Mouse (Mus musculus) neural tube, embryonic 12.5 days (tissue): ENCODE data around the gene Gm14327. TPM values are rescaled to one million over a fixed set of nuclear protein-coding genes. Genes with fewer than 3 reads are reported as not detected.
"Not testable (repeated sequence)": the region's sequence is repeated elsewhere in the genome, so short reads cannot be mapped to it uniquely, and the experiment has no call there.

ENCODE experiments used
- ATAC-seq: fragments of 200-750 bp; cut with Nextera tagmentation; 2 replicates; pipeline ENCODE4 v1.8.0; 2017; ENCODE audit warnings: low read depth, mild to moderate bottlenecking, moderate TSS enrichment, moderate library complexity; ENCODE audit not compliant: low FRiP score
- H3K27ac ChIP-seq: fragments of 300-500 bp; sonication (generic); 2 replicates; pipeline ENCODE4 v1.5.1; 2016
- H3K27me3 ChIP-seq: fragments of 300-500 bp; sonication (generic); replicated peaks from 2 replicates; pipeline ENCODE4 v1.6.1; 2016; ENCODE audit warnings: mild to moderate bottlenecking
- H3K36me3 ChIP-seq: fragments of 300-500 bp; sonication (generic); 2 replicates; pipeline ENCODE4 v1.6.1; 2016; ENCODE audit warnings: mild to moderate bottlenecking
- H3K4me1 ChIP-seq: fragments of 300-500 bp; sonication (generic); 2 replicates; pipeline ENCODE4 v1.6.1; 2016
- H3K4me2 ChIP-seq: fragments of 300-500 bp; sonication (generic); replicated peaks from 2 replicates; pipeline ENCODE4 v1.6.1; 2016; ENCODE audit warnings: mild to moderate bottlenecking
- H3K4me3 ChIP-seq: fragments of 300-500 bp; sonication (generic); 2 replicates; pipeline ENCODE4 v1.5.1; 2016
- H3K9ac ChIP-seq: fragments of 300-500 bp; sonication (generic); 2 replicates; pipeline ENCODE4 v1.6.1; 2016; ENCODE audit warnings: mild to moderate bottlenecking
- H3K9me3 ChIP-seq: fragments of 300-500 bp; sonication (generic); 2 replicates; pipeline ENCODE4 v1.6.1; 2016; ENCODE audit warnings: mild to moderate bottlenecking
- WGBS: fragments of 180-500 bp; shearing (Covaris S2); methylation state at CpG from one replicate; pipeline ENCODE4 v1.1.7; 2016; 5-methylcytosine and 5-hydroxymethylcytosine counted together
- polyA plus RNA-seq: library from polyadenylated mRNA; unstranded; fragments of >200 nt; fragmentation: Nextera tagmentation; extraction: Ambion mirVana; gene quantifications from 2 replicates; pipeline ENCODE4 v1.2.1, GENCODE M21; 2016

The Gm14327 gene
- 1.3 and 2.1 TPM in 2 replicates for polyA plus RNA-seq

DNA sequence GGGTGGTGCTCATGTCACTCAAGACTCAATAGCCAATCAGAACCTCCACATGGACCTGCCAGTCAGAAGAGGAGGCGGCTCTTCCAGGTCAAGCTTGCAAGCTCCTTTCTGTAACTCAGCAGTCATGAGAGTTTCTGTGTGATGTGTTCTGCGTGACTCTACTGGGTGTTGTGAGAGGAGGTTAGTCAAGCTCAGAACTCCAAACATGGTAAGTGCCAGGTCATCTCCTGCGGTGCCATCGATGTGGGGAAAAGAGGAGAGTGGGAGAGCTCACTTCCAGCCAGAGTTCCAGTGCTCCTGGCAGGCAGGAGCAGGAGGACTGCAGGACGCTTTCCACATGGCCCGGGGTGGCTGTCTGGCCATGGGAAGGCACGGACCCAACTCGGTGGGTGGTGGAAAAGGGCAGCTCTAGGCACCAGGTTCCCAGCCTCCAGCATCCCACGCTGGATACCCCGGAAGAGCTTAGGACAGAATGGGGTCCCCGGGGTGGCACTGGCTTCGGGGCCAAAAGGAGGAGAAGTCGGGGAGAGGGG is at the start of gene Gm14327:
Gene Gm14327 (plus strand): TSS at position 51 of the 533 bp plus-strand sequence.
- not testable (repeated sequence) for H3K4me2 ChIP-seq, H3K36me3 ChIP-seq, ATAC-seq, H3K9ac ChIP-seq, H3K27me3 ChIP-seq, H3K4me3 ChIP-seq, H3K9me3 ChIP-seq, H3K27ac ChIP-seq, H3K4me1 ChIP-seq
- WGBS, result 49% methylated on average over 12 of the region's 13 CpGs

DNA sequence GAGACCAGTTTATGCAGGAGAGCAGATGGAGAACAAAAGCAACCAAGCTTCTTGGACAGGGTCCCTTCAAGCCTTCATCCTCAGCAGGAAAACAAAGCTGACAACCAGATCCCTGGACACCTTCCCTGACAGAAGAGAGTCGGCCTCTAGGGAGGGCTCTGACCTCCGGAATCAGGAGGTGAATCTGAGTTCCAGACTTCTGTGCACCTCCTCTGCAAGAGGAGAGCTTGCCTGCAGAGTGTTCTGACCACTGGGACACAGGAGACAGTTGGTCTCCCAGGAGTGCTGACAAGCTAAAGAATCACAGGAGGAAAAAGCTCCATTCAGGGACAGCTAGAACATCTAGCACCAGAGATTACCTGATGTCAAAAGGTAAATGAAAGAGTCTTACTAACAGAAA is 34.6 kb upstream of the Gm14327 start:
- not testable (repeated sequence) for H3K4me1 ChIP-seq, H3K36me3 ChIP-seq, H3K27ac ChIP-seq, H3K9ac ChIP-seq, H3K9me3 ChIP-seq, ATAC-seq, H3K4me3 ChIP-seq, H3K27me3 ChIP-seq, H3K4me2 ChIP-seq
- 85% methylated on average over 2 of the region's 2 CpGs for WGBS

DNA sequence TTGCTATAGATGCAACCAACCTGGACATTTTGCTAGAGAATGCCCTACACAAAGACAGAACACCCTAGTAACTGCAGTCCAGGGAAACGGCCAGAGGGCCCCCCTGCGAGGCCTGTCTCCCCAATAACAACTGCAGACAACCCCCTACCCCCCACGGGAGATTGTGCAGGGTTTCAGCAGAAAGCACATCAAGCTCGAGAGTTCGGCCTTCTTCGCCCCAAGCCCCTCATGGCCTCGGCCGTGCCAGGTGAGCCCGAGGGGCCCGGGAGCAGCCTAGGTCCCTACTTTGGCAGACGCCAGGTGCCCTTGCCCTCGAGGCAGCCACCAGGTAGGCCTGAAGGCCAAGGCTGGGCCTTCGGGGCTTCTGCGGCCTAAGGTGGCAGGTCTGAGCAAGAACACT is 9.2 kb upstream of the Gm14327 start:
- 93% methylated on average over 14 of the region's 14 CpGs for WGBS

DNA sequence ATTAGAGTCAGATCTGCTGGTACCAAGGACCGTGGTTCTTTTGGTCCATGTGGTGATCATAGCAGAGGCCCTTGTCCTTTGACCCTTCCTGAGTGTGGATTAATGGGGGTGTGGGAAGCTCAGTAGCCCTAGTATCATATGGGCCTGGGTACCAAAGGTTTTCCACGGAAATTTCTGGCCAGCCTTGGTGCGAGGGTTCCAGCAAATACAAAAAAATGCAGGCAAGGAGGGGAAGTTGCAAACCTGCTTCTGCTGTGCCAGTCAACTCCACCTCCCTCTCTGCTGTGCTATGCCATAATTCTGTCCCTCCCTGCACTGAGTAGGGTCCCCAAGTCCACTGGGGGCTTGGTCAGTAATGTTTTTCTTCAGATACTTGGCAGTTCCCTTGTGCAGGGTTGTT is 1.3 kb downstream of the Gm14327 start:
- ATAC-seq, H3K9ac ChIP-seq, H3K4me3 ChIP-seq, H3K9me3 ChIP-seq, H3K36me3 ChIP-seq, H3K27me3 ChIP-seq, H3K27ac ChIP-seq, H3K4me2 ChIP-seq, H3K4me1 ChIP-seq: not testable (repeated sequence)
- WGBS, result 85% methylated on average over 2 of the region's 3 CpGs

More for the DNA sequence above, 9.2 kb upstream of the Gm14327 start:
- H3K9ac ChIP-seq, H3K4me3 ChIP-seq, ATAC-seq, H3K27me3 ChIP-seq, H3K9me3 ChIP-seq, H3K27ac ChIP-seq, H3K36me3 ChIP-seq, H3K4me2 ChIP-seq, H3K4me1 ChIP-seq: not testable (repeated sequence)

DNA sequence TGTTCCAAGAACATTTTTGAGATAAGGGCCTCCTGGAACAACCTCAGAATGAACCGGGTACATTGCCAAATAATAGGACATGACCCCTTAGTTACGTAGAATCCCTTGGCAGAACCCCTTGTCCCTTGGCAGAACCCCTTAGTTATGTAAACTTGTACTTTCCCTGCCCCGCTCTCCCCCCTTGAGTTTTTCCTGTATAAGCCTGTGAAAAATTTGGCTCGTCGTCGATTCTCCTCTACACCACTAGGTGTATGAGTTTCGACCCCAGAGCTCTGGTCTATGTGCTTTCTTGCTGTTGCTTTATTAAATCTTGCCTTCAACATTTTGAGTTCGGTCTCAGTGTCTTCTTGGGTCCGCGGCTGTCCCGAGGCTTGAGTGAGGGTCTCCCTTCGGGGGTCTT is 6.4 kb downstream of the Gm14327 start:
- not testable (repeated sequence) for H3K27ac ChIP-seq, H3K27me3 ChIP-seq, H3K9me3 ChIP-seq, H3K4me2 ChIP-seq, H3K36me3 ChIP-seq, H3K4me1 ChIP-seq, H3K4me3 ChIP-seq, H3K9ac ChIP-seq, ATAC-seq
- 100% methylated on average over 2 of the region's 12 CpGs for WGBS

DNA sequence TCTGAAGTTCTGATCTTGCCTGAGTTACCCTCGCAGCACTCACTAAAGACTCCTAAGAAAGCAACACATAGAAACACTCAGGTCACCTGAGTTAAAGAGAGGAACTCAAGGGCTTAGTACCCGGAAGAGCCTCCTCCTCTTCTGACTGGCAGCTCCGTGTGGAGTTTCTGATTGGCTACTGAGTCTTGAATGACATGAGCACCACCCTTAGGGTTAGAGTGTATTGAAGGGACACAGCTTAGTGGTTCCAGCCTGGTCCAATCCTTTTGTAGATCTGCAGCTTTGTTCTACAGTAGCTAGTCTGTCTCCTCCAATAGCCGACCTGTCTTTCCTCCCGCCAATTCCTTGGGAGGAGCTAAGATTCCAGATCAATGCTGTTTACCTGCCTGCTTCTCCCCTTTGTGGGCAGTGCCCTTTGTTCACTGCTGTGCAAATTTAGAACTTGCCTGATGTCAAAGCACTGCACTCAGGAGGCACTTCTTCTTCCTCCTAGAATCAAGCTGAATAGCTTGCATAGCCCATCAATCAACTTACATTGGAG is 28.7 kb downstream of the Gm14327 start, which contains the start of gene Zfp972:
Gene Zfp972 (minus strand): TSS at position 51 of the 541 bp plus-strand sequence.
- not testable (repeated sequence) for ATAC-seq, H3K4me1 ChIP-seq, H3K27me3 ChIP-seq, H3K9ac ChIP-seq, H3K9me3 ChIP-seq, H3K4me3 ChIP-seq, H3K36me3 ChIP-seq, H3K4me2 ChIP-seq, H3K27ac ChIP-seq
- 59% methylated on average over 3 of the region's 5 CpGs for WGBS

Other genes with a start within 250 kb of the Gm14327 start
- gene Gm14322, start 137.8 kb upstream of the Gm14327 start, polyA plus RNA-seq, result 3.2 and 3.6 TPM in 2 replicates
- 26.3 and 27.5 TPM in 2 replicates for gene Gm14325, start 56.8 kb upstream of the Gm14327 start, polyA plus RNA-seq
- 0.64 TPM in 1 of 2 replicates, not detected in the other for gene Zfp972, start 28.5 kb downstream of the Gm14327 start, polyA plus RNA-seq
- gene Gm14326, start 60.2 kb downstream of the Gm14327 start, polyA plus RNA-seq, result 10.7 and 11.1 TPM in 2 replicates
- gene Zfp971, start 126.2 kb downstream of the Gm14327 start, polyA plus RNA-seq, result 8.5 and 8.9 TPM in 2 replicates
- 10.1 and 12.9 TPM in 2 replicates for gene Zfp931, start 181.4 kb downstream of the Gm14327 start, polyA plus RNA-seq
- gene Phactr3, start 221.9 kb downstream of the Gm14327 start, polyA plus RNA-seq, result 19.5 and 21.7 TPM in 2 replicates